Mouse (Mus musculus): ENCODE measurements around the gene Erap1.
"Not testable (repeated sequence)": the region's sequence is repeated elsewhere in the genome, so short reads cannot be mapped to it uniquely, and the experiment has no call there.

Gene Erap1

GRCm38 (mm10) chr13:74638793-74639711 lies at the start of gene Erap1:
Gene Erap1 (plus strand): TSS chr13:74639568.
- peak; percentile 42 for DNase-seq (ENCODE audit: low spot score)

GRCm38 (mm10) chr13:74591401-74591821 lies 48.0 kb upstream of the Erap1 start:
- DNase-seq (ENCODE audit: low spot score), result peak; percentile 21

- not testable (repeated sequence) for DNase-seq (ENCODE audit: low spot score)
Observed at GRCm38 (mm10) chr13:74591828-74592227, 47.5 kb upstream of the Erap1 start.

GRCm38 (mm10) chr13:74597022-74597421 lies 42.3 kb upstream of the Erap1 start:
- not testable (repeated sequence) for DNase-seq (ENCODE audit: low spot score)

GRCm38 (mm10) chr13:74601776-74602175 lies 37.6 kb upstream of the Erap1 start:
- DNase-seq (ENCODE audit: low spot score), result not testable (repeated sequence)

- peak; percentile 85 for DNase-seq (ENCODE audit: low spot score)
Observed at GRCm38 (mm10) chr13:74617163-74618019, 22.0 kb upstream of the Erap1 start.

- no peak for DNase-seq (ENCODE audit: low spot score)
Observed at GRCm38 (mm10) chr13:74632327-74632726, 7.0 kb upstream of the Erap1 start.

GRCm38 (mm10) chr13:74632857-74633256 lies 6.5 kb upstream of the Erap1 start:
- DNase-seq (ENCODE audit: low spot score), result no peak

- DNase-seq (ENCODE audit: low spot score), result peak; percentile 84
Observed at GRCm38 (mm10) chr13:74639712-74640522, 549 bp downstream of the Erap1 start.

GRCm38 (mm10) chr13:74640523-74640920 lies 1.2 kb downstream of the Erap1 start:
- DNase-seq (ENCODE audit: low spot score), result not testable (repeated sequence)

GRCm38 (mm10) chr13:74695497-74696193 lies 56.3 kb downstream of the Erap1 start:
- DNase-seq (ENCODE audit: low spot score), result no peak

- DNase-seq (ENCODE audit: low spot score), result no peak
Observed at GRCm38 (mm10) chr13:74696225-74696624, 56.9 kb downstream of the Erap1 start.

GRCm38 (mm10) chr13:74719002-74719401 lies 79.6 kb downstream of the Erap1 start:
- DNase-seq (ENCODE audit: low spot score), result no peak

- DNase-seq (ENCODE audit: low spot score), result no peak
Observed at GRCm38 (mm10) chr13:74733726-74734125, 94.4 kb downstream of the Erap1 start.

- DNase-seq (ENCODE audit: low spot score), result no peak
Observed at GRCm38 (mm10) chr13:74735834-74736233, 96.5 kb downstream of the Erap1 start.

- no peak for DNase-seq (ENCODE audit: low spot score)
Observed at GRCm38 (mm10) chr13:74736396-74736795, 97.0 kb downstream of the Erap1 start.
